Mouse (Mus musculus) neural tube, embryonic 13.5 days (tissue): Measurements from ENCODE around the gene Isoc2a. TPM values are rescaled to one million over a fixed set of nuclear protein-coding genes. Genes with fewer than 3 reads are reported as not detected.

Experiments used
- ATAC-seq: fragments of 200-750 bp; cut with Nextera tagmentation; 2 replicates; pipeline ENCODE4 v1.8.0; 2017; ENCODE audit warnings: low read depth, mild to moderate bottlenecking, moderate TSS enrichment, moderate library complexity
- H3K27ac ChIP-seq: fragments of 300-500 bp; sonication (generic); replicated peaks from 2 replicates; pipeline ENCODE4 v1.5.1; 2015; ENCODE audit warnings: moderate library complexity, mild to moderate bottlenecking, inconsistent platforms
- H3K27me3 ChIP-seq: fragments of 300-500 bp; sonication (generic); 2 replicates; pipeline ENCODE4 v1.6.1; 2015; ENCODE audit warnings: mild to moderate bottlenecking, inconsistent platforms
- H3K36me3 ChIP-seq: fragments of 300-500 bp; sonication (generic); 2 replicates; pipeline ENCODE4 v1.6.1; 2015; ENCODE audit warnings: mild to moderate bottlenecking, inconsistent platforms
- H3K4me1 ChIP-seq: fragments of 300-500 bp; sonication (generic); replicated peaks from 2 replicates; pipeline ENCODE4 v1.6.1; 2015; ENCODE audit warnings: inconsistent platforms
- H3K4me2 ChIP-seq: fragments of 300-500 bp; sonication (generic); 2 replicates; pipeline ENCODE4 v1.6.1; 2015; ENCODE audit warnings: inconsistent platforms, mild to moderate bottlenecking, moderate library complexity
- H3K4me3 ChIP-seq: fragments of 300-500 bp; sonication (generic); 2 replicates; pipeline ENCODE4 v1.5.1; 2015; ENCODE audit warnings: mild to moderate bottlenecking, inconsistent platforms
- H3K9ac ChIP-seq: fragments of 300-500 bp; sonication (generic); 2 replicates; pipeline ENCODE4 v1.6.1; 2015; ENCODE audit warnings: moderate library complexity, mild to moderate bottlenecking, inconsistent platforms
- H3K9me3 ChIP-seq: fragments of 300-500 bp; sonication (generic); 2 replicates; pipeline ENCODE4 v1.6.1; 2016; ENCODE audit warnings: inconsistent platforms
- WGBS: fragments of 180-500 bp; shearing (Covaris S2); methylation state at CpG from one replicate; pipeline ENCODE4 v1.1.7; 2015; 5-methylcytosine and 5-hydroxymethylcytosine counted together
- polyA plus RNA-seq: library from polyadenylated mRNA; unstranded; fragments of >200 nt; fragmentation: Nextera tagmentation; extraction: Ambion mirVana; gene quantifications from 2 replicates; pipeline ENCODE4 v1.2.1, GENCODE M21; 2015

The Isoc2a gene
- polyA plus RNA-seq, 1 experiment from 2014 or later, result 0.91 TPM

- Histone ChIP-seq H3K27ac (no peak overlapping the region), H3K4me1 (peaks cover 22% of the 10 kb centered on the region), H3K36me3 (no peaks in the 10 kb centered on the region), H3K4me3 (no peak overlapping the region), H3K27me3 (peaks cover 4% of the 10 kb centered on the region; the same call in 1 of the 2 replicates), H3K9ac (no peak overlapping the region), H3K4me2 (no peak overlapping the region), H3K9me3 (peaks cover 8% of the 10 kb centered on the region; the same call in 1 of the 2 replicates)
- ATAC-seq, result no peak
- 55% methylated on average over 8 of the region's 8 CpGs for WGBS
These were observed 24.2 kb downstream of the Isoc2a start for GRCm38 (mm10) chr7:4901171-4901570.

- 76% methylated on average over 9 of the region's 9 CpGs for WGBS
- no peak overlapping the region for H3K4me2 ChIP-seq
- no peaks in the 10 kb centered on the region for H3K36me3 ChIP-seq
- H3K27me3 ChIP-seq, result peaks cover 4% of the 10 kb centered on the region; the same call in 1 of the 2 replicates
- ATAC-seq, result no peak
- peaks cover 22% of the 10 kb centered on the region for H3K4me1 ChIP-seq
- peaks cover 8% of the 10 kb centered on the region; the same call in 1 of the 2 replicates for H3K9me3 ChIP-seq
- no peak overlapping the region for H3K9ac ChIP-seq
- no peak overlapping the region for H3K27ac ChIP-seq
- H3K4me3 ChIP-seq, result no peak overlapping the region
These were observed 25.5 kb downstream of the Isoc2a start for GRCm38 (mm10) chr7:4902404-4902803.

GRCm38 (mm10) chr7:4906466-4906950 is 29.6 kb downstream of the Isoc2a start, which contains the start of gene Gm36210:
Gene Gm36210 (minus strand): TSS chr7:4906516.
- 37% methylated on average over 10 of the region's 10 CpGs for WGBS
- no peak within 1 kb of the TSS for H3K9ac ChIP-seq
- no peak within 1 kb of the TSS for H3K4me2 ChIP-seq
- H3K36me3 ChIP-seq, result no peaks in the 10 kb centered on the region
- H3K27ac ChIP-seq, result no peak within 1 kb of the TSS
- no peak within 1 kb of the TSS for H3K4me3 ChIP-seq
- no peaks in the 10 kb centered on the region for H3K4me1 ChIP-seq
- H3K9me3 ChIP-seq, result 0 out of 2 replicates have a peak, but pooled peaks cover 4% of the 10 kb centered on the region
- no peak for ATAC-seq
- H3K27me3 ChIP-seq, result peaks cover 3% of the 10 kb centered on the region; the same call in 1 of the 2 replicates

- Histone ChIP-seq H3K9ac (no peak overlapping the region), H3K4me1 (peaks cover 13% of the 10 kb centered on the region), H3K27me3 (peaks cover 3% of the 10 kb centered on the region; the same call in 1 of the 2 replicates), H3K9me3 (no peaks in the 10 kb centered on the region), H3K4me3 (no peak overlapping the region), H3K27ac (no peak overlapping the region), H3K4me2 (no peak overlapping the region), H3K36me3 (no peaks in the 10 kb centered on the region)
- WGBS, result 40% methylated on average over 9 of the region's 9 CpGs
- no peak for ATAC-seq
These were observed 34.6 kb downstream of the Isoc2a start for GRCm38 (mm10) chr7:4911561-4911960.

GRCm38 (mm10) chr7:4912248-4912647 is 35.3 kb downstream of the Isoc2a start:
- Histone ChIP-seq H3K4me1 (peaks cover 20% of the 10 kb centered on the region), H3K4me2 (no peak overlapping the region), H3K27me3 (peaks cover 3% of the 10 kb centered on the region; the same call in 1 of the 2 replicates), H3K27ac (no peak overlapping the region), H3K9me3 (no peaks in the 10 kb centered on the region), H3K4me3 (no peak overlapping the region), H3K9ac (no peak overlapping the region), H3K36me3 (no peaks in the 10 kb centered on the region)
- 72% methylated on average over 5 of the region's 5 CpGs for WGBS
- no peak for ATAC-seq

GRCm38 (mm10) chr7:4915007-4915665 is 38.2 kb downstream of the Isoc2a start, which contains the start of gene Zfp628:
Gene Zfp628 (plus strand): TSS chr7:4915217.
- WGBS, result 2% methylated on average over 55 of the region's 56 CpGs
- peak within 1 kb of the TSS; percentile 61 for H3K4me3 ChIP-seq
- peak within 1 kb of the TSS; percentile 67 for H3K4me2 ChIP-seq
- peak; percentile 90 for ATAC-seq
- no peaks in the 10 kb centered on the region for H3K27me3 ChIP-seq
- peaks cover 27% of the 10 kb centered on the region for H3K36me3 ChIP-seq
- peaks cover 30% of the 10 kb centered on the region for H3K4me1 ChIP-seq
- no peaks in the 10 kb centered on the region for H3K9me3 ChIP-seq
- peak within 1 kb of the TSS; percentile 98 for H3K27ac ChIP-seq
- H3K9ac ChIP-seq, result peak within 1 kb of the TSS; percentile 89

- H3K9ac ChIP-seq, result peak overlapping the region; percentile 89
- WGBS, result 11% methylated on average over 14 of the region's 14 CpGs
- peak; percentile 78 for ATAC-seq
- H3K4me3 ChIP-seq, result peak overlapping the region; percentile 61
- peak overlapping the region; percentile 67 for H3K4me2 ChIP-seq
- H3K27ac ChIP-seq, result peak overlapping the region; percentile 98
- H3K36me3 ChIP-seq, result peaks cover 34% of the 10 kb centered on the region
- no peaks in the 10 kb centered on the region for H3K9me3 ChIP-seq
- H3K27me3 ChIP-seq, result no peaks in the 10 kb centered on the region
- peaks cover 34% of the 10 kb centered on the region for H3K4me1 ChIP-seq
These were observed 38.9 kb downstream of the Isoc2a start for GRCm38 (mm10) chr7:4915669-4916416.

GRCm38 (mm10) chr7:4917494-4917893 is 40.5 kb downstream of the Isoc2a start:
- no peaks in the 10 kb centered on the region for H3K9me3 ChIP-seq
- peaks cover 40% of the 10 kb centered on the region for H3K36me3 ChIP-seq
- peak overlapping the region; percentile 2; the same call in 1 of the 2 replicates for H3K4me3 ChIP-seq
- no peak for ATAC-seq
- WGBS, result 91% methylated on average over 2 of the region's 2 CpGs
- H3K4me2 ChIP-seq, result peak overlapping the region; percentile 67; the same call in 1 of the 2 replicates
- H3K9ac ChIP-seq, result peak overlapping the region; percentile 89
- H3K4me1 ChIP-seq, result peaks cover 50% of the 10 kb centered on the region
- peak overlapping the region; percentile 98; the same call in 1 of the 2 replicates for H3K27ac ChIP-seq
- no peaks in the 10 kb centered on the region for H3K27me3 ChIP-seq

GRCm38 (mm10) chr7:4918681-4919080 is 41.7 kb downstream of the Isoc2a start:
- H3K9me3 ChIP-seq, result no peaks in the 10 kb centered on the region
- H3K27me3 ChIP-seq, result no peaks in the 10 kb centered on the region
- no peak for ATAC-seq
- peaks cover 62% of the 10 kb centered on the region for H3K4me1 ChIP-seq
- WGBS, result 93% methylated on average over 15 of the region's 15 CpGs
- no peak overlapping the region for H3K4me3 ChIP-seq
- H3K4me2 ChIP-seq, result no peak overlapping the region
- no peak overlapping the region for H3K27ac ChIP-seq
- H3K36me3 ChIP-seq, result peaks cover 40% of the 10 kb centered on the region
- no peak overlapping the region for H3K9ac ChIP-seq

- 83% methylated on average over 21 of the region's 21 CpGs for WGBS
- Histone ChIP-seq H3K36me3 (peaks cover 40% of the 10 kb centered on the region), H3K9ac (no peak overlapping the region), H3K4me1 (peaks cover 66% of the 10 kb centered on the region), H3K4me3 (no peak overlapping the region), H3K27me3 (no peaks in the 10 kb centered on the region), H3K9me3 (no peaks in the 10 kb centered on the region), H3K27ac (no peak overlapping the region), H3K4me2 (no peak overlapping the region)
- no peak for ATAC-seq
These were observed 42.1 kb downstream of the Isoc2a start for GRCm38 (mm10) chr7:4919096-4919495.

GRCm38 (mm10) chr7:4919971-4920370 is 43.0 kb downstream of the Isoc2a start:
- Histone ChIP-seq H3K4me1 (peaks cover 68% of the 10 kb centered on the region), H3K27me3 (no peaks in the 10 kb centered on the region), H3K27ac (no peak overlapping the region), H3K9ac (no peak overlapping the region), H3K36me3 (peaks cover 40% of the 10 kb centered on the region), H3K4me3 (no peak overlapping the region), H3K9me3 (no peaks in the 10 kb centered on the region), H3K4me2 (no peak overlapping the region)
- WGBS, result 91% methylated on average over 21 of the region's 21 CpGs
- no peak for ATAC-seq

GRCm38 (mm10) chr7:4920496-4920895 is 43.5 kb downstream of the Isoc2a start:
- ATAC-seq, result no peak
- Histone ChIP-seq H3K27ac (peak overlapping the region; percentile 99), H3K36me3 (peaks cover 40% of the 10 kb centered on the region), H3K9me3 (no peaks in the 10 kb centered on the region), H3K9ac (0 out of 2 replicates have a peak overlapping the region, but pooled peaks have one; percentile 73), H3K4me3 (no peak overlapping the region), H3K4me1 (peaks cover 73% of the 10 kb centered on the region), H3K4me2 (no peak overlapping the region), H3K27me3 (no peaks in the 10 kb centered on the region)
- 89% methylated on average over 19 of the region's 19 CpGs for WGBS
